Comparison of ENCODE assay signal across 8 mouse cellular contexts in the genomic region with DNA sequence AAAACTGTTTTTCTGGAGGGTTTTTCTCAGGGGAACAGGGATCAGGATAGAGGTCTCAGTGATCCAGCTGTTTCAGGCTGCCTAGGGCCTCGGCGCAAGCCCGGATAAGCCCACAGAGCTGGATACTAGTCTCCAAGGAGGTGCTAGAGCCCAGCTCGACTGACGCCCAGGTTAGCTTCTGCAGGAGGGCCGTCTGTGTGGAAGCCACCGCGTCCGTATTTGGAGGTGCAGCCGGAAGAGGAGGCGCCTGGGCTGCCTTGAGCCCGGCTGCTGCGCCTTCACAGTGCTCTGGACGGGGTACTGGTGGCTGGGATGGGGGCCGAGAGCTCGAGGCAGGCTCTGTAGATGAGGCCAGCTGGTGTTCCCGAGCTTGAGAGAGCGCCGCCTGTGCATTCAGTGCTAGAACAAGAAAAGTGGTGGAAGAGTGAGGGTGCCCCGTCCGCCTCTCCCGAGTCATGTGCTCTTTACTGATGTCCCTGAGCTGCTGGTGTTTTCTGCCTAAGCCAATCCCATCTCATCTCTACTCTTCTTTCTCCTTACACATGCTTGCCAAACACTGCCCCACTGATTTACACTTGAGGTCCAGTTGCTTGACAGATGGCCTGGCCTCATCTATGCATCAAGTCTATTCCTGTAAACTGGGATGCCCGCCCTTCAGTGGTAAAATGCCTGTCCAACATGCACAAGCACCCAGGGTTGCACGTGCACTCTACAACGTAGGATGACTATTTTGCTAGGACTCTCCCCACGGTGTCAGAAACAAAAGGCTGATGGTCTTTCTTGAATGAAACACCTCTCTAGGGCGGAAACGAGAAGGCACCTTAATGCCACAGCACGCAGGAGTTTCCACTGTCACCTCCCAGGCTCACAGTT. TPM values are rescaled to one million over a fixed set of nuclear protein-coding genes. Genes with fewer than 3 reads are reported as not detected.
DNase-seq lines count a peak whose midpoint lies in the region; ATAC-seq and TF ChIP-seq lines count a peak whose summit lies in the region.

No protein-coding gene starts in this region.

- ATAC-seq in heart, embryonic 14.5 days (ENCODE audit: insufficient number of reproducible peaks, insufficient read depth, low FRiP score, low read depth): no peak
- no peak for ATAC-seq in limb, embryonic 13.5 days (ENCODE audit: low FRiP score, low read depth)
- no peak for ATAC-seq in stomach, embryonic 15.5 days (ENCODE audit: insufficient read depth, low FRiP score, low read depth)

- peak overlapping the region; percentile 77 for H3K4me3 ChIP-seq in layer of hippocampus, adult 2 months
- H3K4me3 ChIP-seq in heart, embryonic 14.5 days (ENCODE audit: control insufficient read depth in 1 of 2, insufficient read depth in 1 of 2, low read depth in 1 of 2, low read length in 2 of 2): peak overlapping the region; percentile 68 to 77
- H3K4me3 ChIP-seq in limb, embryonic 13.5 days: peak overlapping the region; percentile 97
- peak overlapping the region; percentile 69 for H3K4me3 ChIP-seq in stomach, embryonic 15.5 days (replicated peaks)

- no peaks in the 10 kb centered on the region for H3K27me3 ChIP-seq in heart, embryonic 14.5 days (ENCODE audit: control insufficient read depth, insufficient read depth, low read length)
- no peaks in the 10 kb centered on the region for H3K27me3 ChIP-seq in limb, embryonic 13.5 days
- no peaks in the 10 kb centered on the region for H3K27me3 ChIP-seq in stomach, embryonic 15.5 days (replicated peaks)

- H3K27ac ChIP-seq in layer of hippocampus, adult 2 months: peak overlapping the region; percentile 81
- H3K27ac ChIP-seq in heart, embryonic 14.5 days (replicated peaks in 1 of 2; ENCODE audit: control insufficient read depth in 1 of 2, insufficient read depth in 1 of 2, low read depth in 2 of 2, low read length in 2 of 2): no peak overlapping the region
- H3K27ac ChIP-seq in limb, embryonic 13.5 days: no peak overlapping the region
- no peak overlapping the region for H3K27ac ChIP-seq in stomach, embryonic 15.5 days

- no peak for DNase-seq in layer of hippocampus, adult 2 months (ENCODE audit: low spot score in 2 of 2)
- no peak for DNase-seq in layer of hippocampus, postnatal 25 days (ENCODE audit: extremely low spot score in 1 of 2, low spot score in 1 of 2)
- peak; percentile 52 for DNase-seq in cerebellum, adult 8-10 months
- DNase-seq in layer of hippocampus, adult 9-11 months: no peak
- no peak for DNase-seq in gastrocnemius, postnatal 25 days

- WGBS in heart, embryonic 14.5 days: 69% methylated on average over 29 of the region's 29 CpGs
- 73% methylated on average over 29 of the region's 29 CpGs for WGBS in limb, embryonic 13.5 days
- WGBS in stomach, embryonic 15.5 days: 74% methylated on average over 29 of the region's 29 CpGs

- H3K36me3 ChIP-seq in heart, embryonic 14.5 days (ENCODE audit: control insufficient read depth, insufficient read depth, low read length): peaks cover 12% of the 10 kb centered on the region; the same call in 1 of the 2 replicates
- peaks cover 3% of the 10 kb centered on the region; the same call in 1 of the 2 replicates for H3K36me3 ChIP-seq in limb, embryonic 13.5 days
- H3K36me3 ChIP-seq in stomach, embryonic 15.5 days: no peaks in the 10 kb centered on the region

- no peaks in the 10 kb centered on the region for H3K9me3 ChIP-seq in heart, embryonic 14.5 days (ENCODE audit: control insufficient read depth, low read length)
- no peaks in the 10 kb centered on the region for H3K9me3 ChIP-seq in limb, embryonic 13.5 days
- no peaks in the 10 kb centered on the region for H3K9me3 ChIP-seq in stomach, embryonic 15.5 days

- peak overlapping the region; percentile 93 for H3K4me2 ChIP-seq in heart, embryonic 14.5 days (ENCODE audit: low read length)
- peak overlapping the region; percentile 99 for H3K4me2 ChIP-seq in limb, embryonic 13.5 days (replicated peaks)
- peak overlapping the region; percentile 87 for H3K4me2 ChIP-seq in stomach, embryonic 15.5 days

- TF ChIP-seq CTCF in layer of hippocampus, adult 2 months (conservative IDR thresholded peaks at IDR 0.05): peak; percentile 61

- H3K9ac ChIP-seq in heart, embryonic 14.5 days (ENCODE audit: low read length): peak overlapping the region; percentile 81
- peak overlapping the region; percentile 82 for H3K9ac ChIP-seq in limb, embryonic 13.5 days
- peak overlapping the region; percentile 68 for H3K9ac ChIP-seq in stomach, embryonic 15.5 days

- H3K4me1 ChIP-seq in heart, embryonic 14.5 days (ENCODE audit: control insufficient read depth in 2 of 2, insufficient read depth in 2 of 2, low read length in 2 of 2): peaks cover 22 to 40% of the 10 kb centered on the region in 2 experiments
- peaks cover 52% of the 10 kb centered on the region for H3K4me1 ChIP-seq in limb, embryonic 13.5 days
- peaks cover 49% of the 10 kb centered on the region for H3K4me1 ChIP-seq in stomach, embryonic 15.5 days

RNA-seq across cellular contexts. Expression of a gene that starts 1.1 kb away (rescaled TPM):
- total RNA-seq in layer of hippocampus, adult 2 months (2021): 10 to 100 TPM; 26.5 to 29.4 TPM
- total RNA-seq in layer of hippocampus, postnatal 25 days (2021): 10 to 100 TPM; 29.3 to 32.9 TPM
- 86.1 and 89.5 TPM in 2 replicates for polyA plus RNA-seq in heart, embryonic 14.5 days (2014; fragmentation: Nextera tagmentation; extraction: Ambion mirVana)
- polyA plus RNA-seq in limb, embryonic 13.5 days (2015; fragmentation: Nextera tagmentation; extraction: Ambion mirVana): 128 and 141 TPM in 2 replicates
- 76.4 and 81.5 TPM in 2 replicates for polyA plus RNA-seq in stomach, embryonic 15.5 days (2015; fragmentation: Nextera tagmentation; extraction: Ambion mirVana)
- 10 to 100 TPM; 24.7 to 24.9 TPM for total RNA-seq in gastrocnemius, postnatal 25 days (2021)

RNA-seq across cellular contexts. Expression of a gene that starts 4.4 kb away (rescaled TPM):
- 10 to 100 TPM; 11.8 to 17.7 TPM for total RNA-seq in layer of hippocampus, adult 2 months (2021)
- total RNA-seq in layer of hippocampus, postnatal 25 days (2021): 10 to 100 TPM; 14.6 to 17.2 TPM
- polyA plus RNA-seq in heart, embryonic 14.5 days (2014; fragmentation: Nextera tagmentation; extraction: Ambion mirVana): 66.5 and 67.1 TPM in 2 replicates
- 20.4 and 21.2 TPM in 2 replicates for polyA plus RNA-seq in limb, embryonic 13.5 days (2015; fragmentation: Nextera tagmentation; extraction: Ambion mirVana)
- polyA plus RNA-seq in stomach, embryonic 15.5 days (2015; fragmentation: Nextera tagmentation; extraction: Ambion mirVana): 45.0 and 50.0 TPM in 2 replicates
- 100 to 1,000 TPM; 241 to 266 TPM for total RNA-seq in gastrocnemius, postnatal 25 days (2021)

RNA-seq across cellular contexts. Expression of a gene that starts 10.2 kb away (rescaled TPM):
- 10 to 100 TPM; 23.8 to 30.0 TPM for total RNA-seq in layer of hippocampus, adult 2 months (2021)
- total RNA-seq in layer of hippocampus, postnatal 25 days (2021): 10 to 100 TPM; 23.8 to 26.8 TPM
- polyA plus RNA-seq in heart, embryonic 14.5 days (2014; fragmentation: Nextera tagmentation; extraction: Ambion mirVana): 35.7 and 39.0 TPM in 2 replicates
- 41.1 and 48.9 TPM in 2 replicates for polyA plus RNA-seq in limb, embryonic 13.5 days (2015; fragmentation: Nextera tagmentation; extraction: Ambion mirVana)
- polyA plus RNA-seq in stomach, embryonic 15.5 days (2015; fragmentation: Nextera tagmentation; extraction: Ambion mirVana): 27.1 and 30.6 TPM in 2 replicates
- total RNA-seq in gastrocnemius, postnatal 25 days (2021): 10 to 100 TPM; 45.7 to 49.6 TPM

RNA-seq across cellular contexts. Expression of a gene that starts 26.4 kb away (rescaled TPM):
- total RNA-seq in layer of hippocampus, adult 2 months (2021): under 1 TPM in 1 of 2 experiments, not detected in 1; 0.36 TPM
- total RNA-seq in layer of hippocampus, postnatal 25 days (2021): not detected
- 0.26 and 0.27 TPM in 2 replicates for polyA plus RNA-seq in heart, embryonic 14.5 days (2014; fragmentation: Nextera tagmentation; extraction: Ambion mirVana)
- 0.51 and 0.75 TPM in 2 replicates for polyA plus RNA-seq in limb, embryonic 13.5 days (2015; fragmentation: Nextera tagmentation; extraction: Ambion mirVana)
- 0.52 and 1.3 TPM in 2 replicates for polyA plus RNA-seq in stomach, embryonic 15.5 days (2015; fragmentation: Nextera tagmentation; extraction: Ambion mirVana)
- total RNA-seq in gastrocnemius, postnatal 25 days (2021): not detected

RNA-seq across cellular contexts. Expression of a gene that starts 40.7 kb away (rescaled TPM):
- 10 to 100 TPM; 74.1 to 80.9 TPM for total RNA-seq in layer of hippocampus, adult 2 months (2021)
- 10 to 100 TPM; 68.6 to 71.8 TPM for total RNA-seq in layer of hippocampus, postnatal 25 days (2021)
- 56.9 and 62.3 TPM in 2 replicates for polyA plus RNA-seq in heart, embryonic 14.5 days (2014; fragmentation: Nextera tagmentation; extraction: Ambion mirVana)
- polyA plus RNA-seq in limb, embryonic 13.5 days (2015; fragmentation: Nextera tagmentation; extraction: Ambion mirVana): 76.9 and 82.7 TPM in 2 replicates
- polyA plus RNA-seq in stomach, embryonic 15.5 days (2015; fragmentation: Nextera tagmentation; extraction: Ambion mirVana): 63.6 and 68.9 TPM in 2 replicates
- total RNA-seq in gastrocnemius, postnatal 25 days (2021): 10 to 100 TPM; 62.2 to 62.8 TPM

Comparison
In these comparisons a context has a peak if more than half of its experiments do, and no peak if none do; other contexts are left out.
1. RNA of a gene that starts 4.4 kb away (total RNA-seq): 241 to 266 TPM in gastrocnemius, postnatal 25 days; 11.8 to 17.7 TPM in layer of hippocampus, adult 2 months and 14.6 to 17.2 TPM in layer of hippocampus, postnatal 25 days; every median in the first group is over 10 times any median in the second.
2. Peak in every context shown above with its lines, with median percentiles within 50 percentile points of each other: H3K4me3 ChIP-seq, H3K4me2 ChIP-seq and H3K9ac ChIP-seq.